Mouse (Mus musculus): ENCODE measurements around the gene Hpca. TPM values are rescaled to one million over a fixed set of nuclear protein-coding genes. Genes with fewer than 3 reads are reported as not detected.
A peak's percentile ranks its signal among the peaks of the same experiment; 100 is the strongest.

Hpca gene
- polyA plus RNA-seq, 1 experiment from 2014 or later = 0.99 TPM

- Histone ChIP-seq H3K36me3 (ENCODE audit: control insufficient read depth, insufficient read depth, low read length) (no peaks in the 10 kb centered on the region), H3K9me3 (ENCODE audit: control insufficient read depth, low read length) (no peaks in the 10 kb centered on the region), H3K4me2 (replicated peaks; ENCODE audit: low read depth) (no peak overlapping the region), H3K4me1 (replicated peaks; ENCODE audit: control insufficient read depth, insufficient read depth) (peaks cover 6% of the 10 kb centered on the region; the same call in 1 of the 2 replicates), H3K9ac (ENCODE audit: low read length) (no peak overlapping the region), H3K27ac (replicated peaks) (peak overlapping the region; percentile 46), H3K4me3 (ENCODE audit: low read depth, low read length) (no peak overlapping the region), H3K27me3 (ENCODE audit: control insufficient read depth, insufficient read depth, low read length) (no peaks in the 10 kb centered on the region)
- 45% methylated on average over 16 of the region's 16 CpGs for WGBS
- no peak for DNase-seq (ENCODE audit: low spot score)
- ATAC-seq (ENCODE audit: low FRiP score, low TSS enrichment) = peak; percentile 64; the same call in 1 of the 2 replicates
- no peak for TF ChIP-seq EP300 (optimal IDR thresholded peaks at IDR 0.05)
- TF ChIP-seq CTCF (IDR thresholded peaks at IDR 0.05; ENCODE audit: low read depth) = no peak
Observed at GRCm38 (mm10) chr4:129144401-129145367, 22.8 kb upstream of the Hpca start.

DNA sequence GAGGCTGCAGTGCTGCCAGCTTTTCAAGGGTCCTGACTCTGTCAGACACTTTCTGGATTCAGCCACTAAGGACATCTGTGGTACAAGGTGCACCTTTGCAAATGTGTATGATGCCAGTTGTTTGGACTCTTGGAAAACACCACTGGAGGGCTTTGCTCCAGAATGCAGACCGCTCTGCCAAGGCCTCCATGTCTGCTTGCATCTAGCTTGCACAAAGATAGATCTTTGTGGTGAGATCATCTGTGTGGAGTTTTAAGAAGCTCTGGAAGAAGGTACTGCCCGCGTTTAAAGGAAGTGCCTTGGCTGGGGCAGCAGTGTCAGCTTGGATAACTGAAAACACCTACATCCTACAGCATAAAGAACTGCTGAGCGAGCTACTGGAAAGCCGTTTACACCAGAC is 21.7 kb upstream of the Hpca start:
- Histone ChIP-seq H3K4me1 (replicated peaks; ENCODE audit: control insufficient read depth, insufficient read depth) (peaks cover 6% of the 10 kb centered on the region; the same call in 1 of the 2 replicates), H3K4me3 (ENCODE audit: low read depth, low read length) (no peak overlapping the region), H3K9me3 (ENCODE audit: control insufficient read depth, low read length) (no peaks in the 10 kb centered on the region), H3K9ac (ENCODE audit: low read length) (no peak overlapping the region), H3K36me3 (ENCODE audit: control insufficient read depth, insufficient read depth, low read length) (no peaks in the 10 kb centered on the region), H3K27me3 (ENCODE audit: control insufficient read depth, insufficient read depth, low read length) (no peaks in the 10 kb centered on the region), H3K4me2 (replicated peaks; ENCODE audit: low read depth) (no peak overlapping the region), H3K27ac (replicated peaks) (no peak overlapping the region)
- ATAC-seq (ENCODE audit: low FRiP score, low TSS enrichment) (no peak), DNase-seq (ENCODE audit: low spot score) (no peak)
- WGBS = 78% methylated on average over 5 of the region's 5 CpGs
- TF ChIP-seq EP300 (optimal IDR thresholded peaks at IDR 0.05) (no peak), CTCF (IDR thresholded peaks at IDR 0.05; ENCODE audit: low read depth) (no peak)

- TF ChIP-seq CTCF (IDR thresholded peaks at IDR 0.05; ENCODE audit: low read depth) (no peak), EP300 (optimal IDR thresholded peaks at IDR 0.05) (no peak)
- Histone ChIP-seq H3K27me3 (ENCODE audit: control insufficient read depth, insufficient read depth, low read length) (no peaks in the 10 kb centered on the region), H3K27ac (replicated peaks) (no peak overlapping the region), H3K9me3 (ENCODE audit: control insufficient read depth, low read length) (no peaks in the 10 kb centered on the region), H3K4me2 (replicated peaks; ENCODE audit: low read depth) (no peak overlapping the region), H3K9ac (ENCODE audit: low read length) (no peak overlapping the region), H3K4me1 (replicated peaks; ENCODE audit: control insufficient read depth, insufficient read depth) (peaks cover 6% of the 10 kb centered on the region; the same call in 1 of the 2 replicates), H3K4me3 (ENCODE audit: low read depth, low read length) (no peak overlapping the region), H3K36me3 (ENCODE audit: control insufficient read depth, insufficient read depth, low read length) (no peaks in the 10 kb centered on the region)
- DNase-seq (ENCODE audit: low spot score) (no peak), ATAC-seq (ENCODE audit: low FRiP score, low TSS enrichment) (no peak)
- WGBS = 81% methylated on average over 11 of the region's 11 CpGs
Observed at GRCm38 (mm10) chr4:129142439-129143045, 20.7 kb upstream of the Hpca start.

DNA sequence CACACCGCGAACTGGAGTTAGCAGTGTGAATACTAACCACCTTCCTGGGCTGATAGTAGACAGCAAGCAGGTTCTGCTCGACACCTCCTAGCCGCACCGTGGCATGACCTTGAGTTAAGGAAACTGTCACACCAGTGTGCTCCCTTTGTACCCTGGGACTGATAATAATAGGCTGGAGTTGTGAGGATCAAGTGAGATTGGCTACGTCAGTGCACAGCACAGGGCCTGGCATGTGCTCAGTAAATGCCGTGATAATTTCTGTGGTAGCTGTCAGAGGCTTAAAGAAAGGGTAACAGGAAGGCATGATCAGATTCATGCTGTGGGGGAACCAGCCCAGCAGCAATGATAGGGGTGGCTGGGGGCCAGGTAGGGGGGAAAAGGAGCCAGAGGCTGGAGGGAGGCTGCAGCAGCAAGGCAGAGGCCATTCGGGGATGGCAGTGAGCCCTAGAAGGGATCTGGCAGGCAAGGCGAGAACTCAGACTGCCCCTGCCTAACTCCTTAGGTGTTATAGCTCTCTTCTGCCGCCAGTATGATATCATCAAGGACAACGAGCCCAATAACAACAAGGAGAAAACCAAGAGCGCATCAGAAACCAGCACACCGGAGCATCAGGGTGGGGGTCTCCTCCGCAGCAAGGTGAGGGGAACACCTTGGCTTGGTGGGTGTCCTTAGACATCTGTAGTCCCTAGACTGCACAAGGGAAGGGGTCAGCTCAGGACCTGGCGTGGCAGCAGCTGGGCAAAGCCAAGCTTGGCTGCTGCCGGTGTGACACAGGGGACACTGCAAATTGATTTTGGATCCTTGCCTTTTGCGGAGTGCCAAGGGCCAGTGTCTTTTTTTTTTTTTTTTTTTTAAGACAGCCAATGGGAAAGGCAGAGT is 20.0 kb upstream of the Hpca start:
- no peaks in the 10 kb centered on the region for H3K27me3 ChIP-seq (ENCODE audit: control insufficient read depth, insufficient read depth, low read length)
- H3K4me2 ChIP-seq (replicated peaks; ENCODE audit: low read depth) = no peak overlapping the region
- H3K4me1 ChIP-seq (replicated peaks; ENCODE audit: control insufficient read depth, insufficient read depth) = peaks cover 6% of the 10 kb centered on the region; the same call in 1 of the 2 replicates
- WGBS = 66% methylated on average over 17 of the region's 17 CpGs
- no peak overlapping the region; the same call in 1 of the 2 replicates for H3K27ac ChIP-seq (replicated peaks)
- ATAC-seq (ENCODE audit: low FRiP score, low TSS enrichment) (no peak), DNase-seq (ENCODE audit: low spot score) (no peak)
- no peak for TF ChIP-seq CTCF (IDR thresholded peaks at IDR 0.05; ENCODE audit: low read depth)
- H3K9me3 ChIP-seq (ENCODE audit: control insufficient read depth, low read length) = no peaks in the 10 kb centered on the region
- no peaks in the 10 kb centered on the region for H3K36me3 ChIP-seq (ENCODE audit: control insufficient read depth, insufficient read depth, low read length)
- no peak overlapping the region for H3K9ac ChIP-seq (ENCODE audit: low read length)
- no peak overlapping the region for H3K4me3 ChIP-seq (ENCODE audit: low read depth, low read length)

DNA sequence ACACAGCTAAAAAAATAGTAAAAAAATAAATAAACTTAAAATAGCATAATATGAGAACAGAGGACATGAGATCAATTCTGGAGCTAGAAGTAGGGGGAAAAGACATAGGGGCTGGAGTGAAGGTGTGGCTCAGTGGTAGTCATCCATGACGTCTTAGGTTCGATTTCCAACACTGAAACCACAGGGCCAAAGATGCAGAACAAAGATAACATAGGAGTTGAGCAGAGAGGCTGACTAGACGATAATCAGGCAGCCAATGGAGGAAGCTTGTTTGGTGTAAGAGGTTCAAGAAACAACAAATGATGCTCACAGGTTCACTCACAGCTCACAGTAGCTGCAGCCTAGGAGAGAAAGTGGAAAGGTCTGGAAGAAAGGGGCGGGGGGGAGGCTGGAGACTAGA is 19.0 kb upstream of the Hpca start:
- Histone ChIP-seq H3K4me3 (ENCODE audit: low read depth, low read length) (no peak overlapping the region), H3K36me3 (ENCODE audit: control insufficient read depth, insufficient read depth, low read length) (no peaks in the 10 kb centered on the region), H3K9me3 (ENCODE audit: control insufficient read depth, low read length) (no peaks in the 10 kb centered on the region), H3K4me1 (replicated peaks; ENCODE audit: control insufficient read depth, insufficient read depth) (peaks cover 6% of the 10 kb centered on the region; the same call in 1 of the 2 replicates), H3K27ac (replicated peaks) (no peak overlapping the region), H3K4me2 (replicated peaks; ENCODE audit: low read depth) (no peak overlapping the region), H3K9ac (ENCODE audit: low read length) (no peak overlapping the region), H3K27me3 (ENCODE audit: control insufficient read depth, insufficient read depth, low read length) (no peaks in the 10 kb centered on the region)
- DNase-seq (ENCODE audit: low spot score) (no peak), ATAC-seq (ENCODE audit: low FRiP score, low TSS enrichment) (no peak)
- no peak for TF ChIP-seq EP300 (optimal IDR thresholded peaks at IDR 0.05)
- TF ChIP-seq CTCF (IDR thresholded peaks at IDR 0.05; ENCODE audit: low read depth) = no peak
- WGBS = 79% methylated on average over 4 of the region's 4 CpGs

Measured in stomach, postnatal 0 days (tissue).